Mouse (Mus musculus): ENCODE measurements around the gene Slf1.
"Not testable (repeated sequence)": the region's sequence is repeated elsewhere in the genome, so short reads cannot be mapped to it uniquely, and the experiment has no call there.

Gene Slf1

DNA sequence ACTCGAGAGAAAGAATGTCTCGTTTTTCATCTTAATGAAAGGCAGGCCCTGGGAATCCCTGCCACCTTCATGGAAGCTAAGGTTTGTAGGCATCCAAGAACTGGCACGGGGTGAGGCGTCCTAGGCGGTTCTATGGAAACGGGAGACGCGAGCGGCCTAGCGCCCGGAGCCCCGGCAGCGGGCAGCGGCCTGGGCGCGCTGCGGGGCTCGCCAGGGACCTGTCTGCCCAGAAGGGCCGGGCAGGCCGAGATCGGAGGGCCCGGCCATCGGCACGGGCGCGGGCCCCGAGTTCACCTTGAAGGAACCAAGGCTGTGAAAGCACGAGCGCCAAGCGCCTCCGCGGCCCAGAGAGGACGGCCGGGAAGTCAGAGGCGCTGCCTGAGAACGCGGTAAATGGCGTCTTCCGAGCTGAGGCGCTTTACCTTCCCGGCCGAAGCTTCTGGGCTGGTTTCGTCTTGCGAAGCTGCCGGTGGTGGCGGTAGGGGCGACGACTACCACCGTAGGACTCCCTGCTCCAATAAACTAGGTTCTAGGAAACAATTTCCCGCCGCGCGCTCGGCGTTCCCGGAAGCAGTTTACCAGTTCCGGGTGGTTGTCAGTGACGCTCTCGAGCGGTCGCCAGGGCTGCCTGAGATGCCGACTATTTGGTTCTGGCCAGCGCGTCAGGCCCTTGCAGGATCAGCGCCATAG lies at the start of gene Slf1, which contains the start of gene 2210408I21Rik:
Slf1 (minus strand) TSS at position 543 of the 690 bp plus-strand sequence.
2210408I21Rik (plus strand) TSS at position 610 of the 690 bp plus-strand sequence.
- DNase-seq (ENCODE audit: low spot score) = peak; percentile 86

DNA sequence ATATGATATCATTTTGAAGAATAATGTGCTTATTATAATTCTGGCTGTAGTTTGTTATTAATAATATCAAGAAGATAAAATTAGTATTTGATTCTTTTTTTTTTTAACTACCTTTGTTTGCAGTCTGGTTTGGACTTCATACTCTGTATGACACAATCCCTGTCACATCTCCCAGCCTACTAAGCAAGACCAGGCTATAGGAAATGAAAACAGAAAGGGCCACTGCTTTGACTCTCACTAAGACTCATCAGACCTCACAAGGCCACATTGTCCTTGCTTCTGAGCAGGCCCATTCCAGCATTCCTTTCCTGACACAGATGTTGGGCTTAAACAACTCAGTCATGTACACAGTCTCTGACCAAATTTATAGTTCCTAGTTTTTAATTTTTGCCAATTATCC lies 42.7 kb upstream of the Slf1 start:
- DNase-seq (ENCODE audit: low spot score) = no peak

- no peak for DNase-seq (ENCODE audit: low spot score)
Observed at GRCm38 (mm10) chr13:77140890-77141289, 5.6 kb upstream of the Slf1 start.

DNA sequence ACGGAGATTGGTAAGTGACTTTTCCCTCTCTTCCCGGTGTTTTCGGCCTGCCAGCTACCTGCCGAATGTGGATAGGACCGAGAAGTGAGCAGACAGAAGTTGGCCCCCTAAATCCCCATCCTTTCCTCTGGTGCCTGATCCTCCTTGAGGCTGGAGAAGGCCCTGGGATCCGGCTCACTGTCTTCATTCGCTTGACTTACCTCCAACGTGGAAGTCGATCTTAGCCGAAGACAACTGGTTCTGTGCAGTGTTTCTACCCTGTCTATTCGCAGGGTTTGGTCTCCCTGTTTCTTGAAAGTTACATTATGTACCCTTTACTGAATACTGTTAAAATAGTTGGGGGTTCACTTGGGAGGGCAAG lies 328 bp upstream of the Slf1 start:
- no peak for DNase-seq (ENCODE audit: low spot score)

GRCm38 (mm10) chr13:77131132-77131531 lies 4.1 kb downstream of the Slf1 start:
- DNase-seq (ENCODE audit: low spot score) = no peak

- DNase-seq (ENCODE audit: low spot score) = no peak
Observed at GRCm38 (mm10) chr13:77128240-77128639, 7.0 kb downstream of the Slf1 start.

DNA sequence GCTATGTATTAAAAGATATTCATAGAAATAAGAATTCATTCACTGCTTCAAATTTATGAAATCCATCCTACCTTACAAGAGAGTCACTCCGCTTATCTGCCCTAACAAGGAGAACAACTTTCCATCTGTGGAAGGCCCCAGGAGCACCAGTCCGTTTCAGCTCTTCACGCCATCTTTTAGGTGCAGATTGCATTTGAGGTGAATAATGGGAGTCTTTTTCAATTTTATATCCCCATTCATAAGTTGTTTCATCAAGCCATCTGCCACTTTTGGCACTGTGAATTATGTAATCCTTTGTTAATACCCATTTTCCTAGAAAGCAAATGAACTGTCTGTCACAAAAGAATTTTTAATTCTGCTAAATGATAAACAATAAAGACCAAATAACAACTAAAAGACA lies 10.1 kb downstream of the Slf1 start:
- no peak for DNase-seq (ENCODE audit: low spot score)

DNA sequence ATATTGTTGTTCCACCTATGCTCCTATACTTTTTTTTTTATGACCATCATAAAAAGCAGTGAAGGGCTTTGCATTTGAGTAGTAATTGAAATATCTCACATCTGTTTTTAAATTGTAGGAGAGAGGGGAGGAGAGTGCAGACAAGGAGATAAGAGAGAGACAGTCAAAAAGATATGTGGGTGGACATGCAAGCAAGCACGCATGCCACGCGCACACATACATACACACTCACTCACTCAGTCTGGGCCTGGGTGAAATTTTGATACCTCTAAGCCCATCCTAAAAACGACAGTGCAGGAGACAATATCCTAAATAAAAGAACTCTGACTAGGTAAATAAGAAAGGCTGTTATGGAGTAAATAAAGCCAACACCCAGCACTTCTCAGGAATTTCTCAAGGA lies 16.6 kb downstream of the Slf1 start:
- DNase-seq (ENCODE audit: low spot score) = no peak

DNA sequence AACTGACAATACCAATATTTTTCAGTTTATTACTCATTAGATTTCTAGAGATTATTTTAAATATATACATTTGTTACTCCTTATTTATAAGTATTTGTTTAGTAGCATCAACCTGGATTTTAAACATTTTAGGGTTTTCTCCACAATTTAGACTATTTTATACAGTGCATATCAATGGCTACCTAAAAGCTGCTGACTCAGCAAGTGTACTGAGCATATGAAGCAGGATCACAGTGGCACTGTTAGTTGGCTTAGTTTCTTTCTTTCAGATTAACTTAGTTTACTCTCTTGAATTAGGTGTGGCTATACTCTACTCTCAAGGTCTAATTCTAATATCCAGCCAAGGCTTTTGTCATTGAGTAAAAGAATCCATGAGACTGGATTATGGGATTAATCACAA lies 27.5 kb downstream of the Slf1 start:
- DNase-seq (ENCODE audit: low spot score) = no peak

DNA sequence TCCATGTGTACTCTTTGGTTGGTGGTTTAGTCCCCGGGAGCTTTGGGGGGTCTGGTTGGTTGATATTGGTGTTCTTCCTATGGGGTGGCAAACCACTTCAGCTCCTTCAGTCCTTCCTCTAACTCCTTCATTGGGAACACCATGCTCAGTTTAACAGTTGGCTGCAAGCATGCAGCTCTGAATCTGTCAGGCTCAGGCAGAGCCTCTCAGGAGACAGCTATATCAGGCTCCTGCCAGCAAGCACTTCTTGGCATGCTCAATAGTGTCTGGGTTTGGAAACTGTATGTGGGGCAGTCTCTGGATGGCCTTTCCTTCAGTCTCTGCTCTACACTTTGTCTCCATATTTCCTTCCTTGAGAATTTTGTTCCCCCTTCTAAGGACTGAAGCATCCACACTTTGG lies 42.4 kb downstream of the Slf1 start:
- not testable (repeated sequence) for DNase-seq (ENCODE audit: low spot score)

- no peak for DNase-seq (ENCODE audit: low spot score)
Observed at GRCm38 (mm10) chr13:77072030-77072429, 63.2 kb downstream of the Slf1 start.

- DNase-seq (ENCODE audit: low spot score) = no peak
Observed at GRCm38 (mm10) chr13:77068847-77069246, 66.4 kb downstream of the Slf1 start.

GRCm38 (mm10) chr13:77063221-77063620 lies 72.1 kb downstream of the Slf1 start:
- DNase-seq (ENCODE audit: low spot score) = no peak

DNA sequence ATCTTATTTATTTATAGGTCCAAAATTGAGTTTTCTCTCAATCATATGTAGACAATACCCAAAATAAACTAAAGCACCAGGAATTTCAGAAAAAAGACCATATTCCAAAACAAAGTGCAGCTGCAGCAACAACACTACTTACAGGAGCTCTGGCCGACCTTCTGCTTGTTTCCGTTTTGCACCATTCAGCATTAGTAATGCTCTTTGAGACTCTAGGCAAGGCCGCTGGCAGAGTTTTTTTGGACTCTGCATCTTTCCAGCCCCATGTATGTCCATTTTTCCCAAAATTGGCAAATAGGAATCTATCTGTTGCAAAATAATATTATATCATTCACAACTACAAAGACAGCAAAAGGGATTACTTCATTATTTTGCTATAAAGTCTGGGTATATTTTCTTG lies 85.5 kb downstream of the Slf1 start:
- no peak for DNase-seq (ENCODE audit: low spot score)

DNA sequence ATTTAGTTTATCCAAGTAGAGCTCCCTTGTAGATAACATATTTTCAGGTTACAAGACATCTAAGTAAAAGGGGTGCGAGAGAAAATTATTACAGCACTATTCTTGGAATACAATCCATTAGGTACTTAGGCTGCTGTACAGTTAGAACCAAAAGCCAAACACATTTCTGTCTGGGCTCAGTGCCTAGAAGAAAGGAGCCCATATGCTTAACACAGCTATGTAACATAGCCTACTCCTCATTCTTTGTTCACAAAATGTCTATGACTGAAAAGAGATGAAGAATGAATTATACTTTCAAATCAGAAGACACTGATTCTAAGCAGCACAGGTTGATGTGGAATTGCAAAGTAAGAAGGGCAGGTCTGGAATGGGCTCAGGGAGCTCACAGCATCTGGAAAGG lies 86.8 kb downstream of the Slf1 start:
- no peak for DNase-seq (ENCODE audit: low spot score)

- DNase-seq (ENCODE audit: low spot score) = no peak
Observed at GRCm38 (mm10) chr13:77047179-77047931, 87.9 kb downstream of the Slf1 start.

GRCm38 (mm10) chr13:77046416-77046815 lies 88.9 kb downstream of the Slf1 start:
- DNase-seq (ENCODE audit: low spot score) = no peak

- DNase-seq (ENCODE audit: low spot score) = no peak
Observed at GRCm38 (mm10) chr13:77045375-77045774, 89.9 kb downstream of the Slf1 start.

- no peak for DNase-seq (ENCODE audit: low spot score)
Observed at GRCm38 (mm10) chr13:77043375-77043774, 91.9 kb downstream of the Slf1 start.

- no peak for DNase-seq (ENCODE audit: low spot score)
Observed at GRCm38 (mm10) chr13:77029594-77029993, 105.7 kb downstream of the Slf1 start.

DNA sequence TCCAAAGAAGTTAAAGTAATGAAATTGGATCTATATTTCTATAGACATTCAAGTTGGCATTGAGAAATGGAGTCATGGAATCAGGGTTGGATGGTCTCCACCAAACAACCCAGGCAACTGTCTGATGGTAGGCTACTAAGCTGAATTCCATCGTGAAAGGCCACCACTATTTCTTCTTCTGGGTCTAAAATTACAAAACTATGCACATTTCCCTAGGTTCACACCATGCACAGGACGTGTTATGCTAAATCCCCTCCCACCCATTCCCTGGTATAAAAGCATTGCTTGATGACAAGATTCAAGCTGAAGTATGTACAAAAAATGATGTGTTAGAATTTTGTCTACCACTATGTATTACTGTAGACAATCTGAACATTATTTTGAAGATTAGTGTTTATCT lies 116.4 kb downstream of the Slf1 start:
- DNase-seq (ENCODE audit: low spot score) = no peak

DNA sequence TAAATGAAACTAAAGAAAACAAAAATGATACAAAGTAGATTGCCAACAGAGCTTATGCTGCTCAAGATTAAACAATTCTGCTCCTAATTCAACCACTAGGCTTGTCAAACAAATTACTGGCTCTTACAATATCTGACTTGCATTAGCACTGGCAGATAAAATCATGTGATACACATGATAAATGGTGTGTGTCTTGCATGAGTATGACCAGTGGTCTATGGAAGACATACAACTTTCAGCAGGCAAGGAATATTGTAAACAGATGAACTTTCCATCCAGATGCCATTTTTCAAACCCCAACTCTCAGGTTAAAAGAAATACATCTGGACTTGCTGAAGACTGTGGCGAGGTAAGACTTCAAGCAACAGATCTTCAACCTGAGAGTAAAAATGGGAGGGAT lies 131.6 kb downstream of the Slf1 start:
- no peak for DNase-seq (ENCODE audit: low spot score)

DNA sequence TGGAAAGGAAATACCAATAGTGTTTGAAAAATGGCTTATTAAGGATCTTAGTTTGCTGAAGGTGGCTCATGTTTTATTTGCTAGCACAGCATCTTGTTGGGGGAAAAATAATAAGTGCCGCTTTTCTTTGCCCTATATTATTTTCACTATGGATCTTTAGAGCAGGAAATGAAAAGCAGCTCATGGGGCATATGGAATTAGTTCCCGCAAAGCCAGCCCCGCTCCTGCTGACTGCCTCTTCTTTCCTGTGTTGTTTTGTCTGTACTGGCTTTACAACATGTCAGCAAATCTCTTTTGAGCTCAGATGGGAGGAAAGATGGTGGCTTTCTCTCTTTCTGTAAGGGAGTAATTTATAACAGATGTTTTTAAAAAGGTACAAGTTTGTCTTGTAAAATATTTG lies 132.6 kb downstream of the Slf1 start:
- DNase-seq (ENCODE audit: low spot score) = no peak
